Mouse (Mus musculus): ENCODE data around the gene Pex26. TPM values are rescaled to one million over a fixed set of nuclear protein-coding genes. Genes with fewer than 3 reads are reported as not detected.

The Pex26 gene
- polyA plus RNA-seq, 1 experiment from 2014 or later = 5.6 TPM

- no peak overlapping the region for H3K27ac ChIP-seq
- no peak overlapping the region for H3K4me3 ChIP-seq
- 74% methylated on average over 7 of the region's 7 CpGs for WGBS
- H3K4me1 ChIP-seq (replicated peaks) = peaks cover 26% of the 10 kb centered on the region
- ATAC-seq (replicated peaks; ENCODE audit: insufficient number of reproducible peaks, insufficient read depth, low FRiP score, low read depth) = no peak
- no peaks in the 10 kb centered on the region for H3K9me3 ChIP-seq (replicated peaks)
- no peaks in the 10 kb centered on the region for H3K36me3 ChIP-seq
- H3K4me2 ChIP-seq = no peak overlapping the region
- no peak overlapping the region for H3K9ac ChIP-seq
- H3K27me3 ChIP-seq = no peaks in the 10 kb centered on the region
Observed at GRCm38 (mm10) chr6:121167381-121167975, 16.0 kb upstream of the Pex26 start.

- Histone ChIP-seq H3K27me3 (no peaks in the 10 kb centered on the region), H3K27ac (peak overlapping the region; percentile 70), H3K4me1 (replicated peaks) (peaks cover 35% of the 10 kb centered on the region), H3K9me3 (replicated peaks) (no peaks in the 10 kb centered on the region), H3K4me3 (no peak overlapping the region), H3K4me2 (no peak overlapping the region), H3K9ac (no peak overlapping the region), H3K36me3 (no peaks in the 10 kb centered on the region)
- WGBS = 26% methylated on average over 6 of the region's 6 CpGs
- ATAC-seq (replicated peaks; ENCODE audit: insufficient number of reproducible peaks, insufficient read depth, low FRiP score, low read depth) = peak; percentile 50
Observed at GRCm38 (mm10) chr6:121171102-121171501, 12.4 kb upstream of the Pex26 start.

- no peak overlapping the region for H3K4me3 ChIP-seq
- WGBS = 19% methylated on average over 5 of the region's 5 CpGs
- peak; percentile 79 for ATAC-seq (replicated peaks; ENCODE audit: insufficient number of reproducible peaks, insufficient read depth, low FRiP score, low read depth)
- H3K4me2 ChIP-seq = peak overlapping the region; percentile 32
- no peaks in the 10 kb centered on the region for H3K36me3 ChIP-seq
- peak overlapping the region; percentile 79 for H3K27ac ChIP-seq
- no peaks in the 10 kb centered on the region for H3K9me3 ChIP-seq (replicated peaks)
- H3K4me1 ChIP-seq (replicated peaks) = peaks cover 37% of the 10 kb centered on the region
- no peaks in the 10 kb centered on the region for H3K27me3 ChIP-seq
- peak overlapping the region; percentile 25; the same call in 1 of the 2 replicates for H3K9ac ChIP-seq
Observed at GRCm38 (mm10) chr6:121173471-121173870, 10.0 kb upstream of the Pex26 start.

GRCm38 (mm10) chr6:121174761-121175160 lies 8.7 kb upstream of the Pex26 start:
- Histone ChIP-seq H3K4me1 (replicated peaks) (peaks cover 40% of the 10 kb centered on the region), H3K9me3 (replicated peaks) (no peaks in the 10 kb centered on the region), H3K4me2 (no peak overlapping the region), H3K9ac (no peak overlapping the region), H3K36me3 (no peaks in the 10 kb centered on the region), H3K4me3 (no peak overlapping the region), H3K27ac (no peak overlapping the region), H3K27me3 (no peaks in the 10 kb centered on the region)
- no peak for ATAC-seq (replicated peaks; ENCODE audit: insufficient number of reproducible peaks, insufficient read depth, low FRiP score, low read depth)
- WGBS = 94% methylated on average over 6 of the region's 6 CpGs

GRCm38 (mm10) chr6:121176011-121176730 lies 7.3 kb upstream of the Pex26 start:
- H3K9ac ChIP-seq = no peak overlapping the region
- no peak overlapping the region for H3K4me3 ChIP-seq
- WGBS = 45% methylated on average over 14 of the region's 14 CpGs
- H3K4me2 ChIP-seq = no peak overlapping the region
- no peak for ATAC-seq (replicated peaks; ENCODE audit: insufficient number of reproducible peaks, insufficient read depth, low FRiP score, low read depth)
- no peaks in the 10 kb centered on the region for H3K36me3 ChIP-seq
- peaks cover 29% of the 10 kb centered on the region for H3K4me1 ChIP-seq (replicated peaks)
- no peak overlapping the region for H3K27ac ChIP-seq
- H3K27me3 ChIP-seq = no peaks in the 10 kb centered on the region
- H3K9me3 ChIP-seq (replicated peaks) = no peaks in the 10 kb centered on the region

GRCm38 (mm10) chr6:121176731-121177098 lies 6.8 kb upstream of the Pex26 start:
- H3K4me2 ChIP-seq = no peak overlapping the region
- ATAC-seq (replicated peaks; ENCODE audit: insufficient number of reproducible peaks, insufficient read depth, low FRiP score, low read depth) = no peak
- H3K4me1 ChIP-seq (replicated peaks) = peaks cover 24% of the 10 kb centered on the region
- no peaks in the 10 kb centered on the region for H3K36me3 ChIP-seq
- no peak overlapping the region for H3K9ac ChIP-seq
- WGBS = 63% methylated on average over 4 of the region's 4 CpGs
- H3K27ac ChIP-seq = no peak overlapping the region
- H3K9me3 ChIP-seq (replicated peaks) = no peaks in the 10 kb centered on the region
- no peak overlapping the region for H3K4me3 ChIP-seq
- H3K27me3 ChIP-seq = no peaks in the 10 kb centered on the region

- H3K4me2 ChIP-seq = no peak overlapping the region
- peaks cover 23% of the 10 kb centered on the region for H3K4me1 ChIP-seq (replicated peaks)
- no peak overlapping the region for H3K27ac ChIP-seq
- no peaks in the 10 kb centered on the region for H3K9me3 ChIP-seq (replicated peaks)
- no peaks in the 10 kb centered on the region for H3K27me3 ChIP-seq
- no peak overlapping the region for H3K4me3 ChIP-seq
- ATAC-seq (replicated peaks; ENCODE audit: insufficient number of reproducible peaks, insufficient read depth, low FRiP score, low read depth) = no peak
- no peak overlapping the region for H3K9ac ChIP-seq
- H3K36me3 ChIP-seq = no peaks in the 10 kb centered on the region
- WGBS = 85% methylated on average over 7 of the region's 7 CpGs
Observed at GRCm38 (mm10) chr6:121177118-121177708, 6.3 kb upstream of the Pex26 start.

GRCm38 (mm10) chr6:121178700-121179358 lies 4.6 kb upstream of the Pex26 start:
- no peaks in the 10 kb centered on the region for H3K9me3 ChIP-seq (replicated peaks)

GRCm38 (mm10) chr6:121179846-121180245 lies 3.6 kb upstream of the Pex26 start:
- H3K4me3 ChIP-seq = no peak overlapping the region
- H3K36me3 ChIP-seq = no peaks in the 10 kb centered on the region
- WGBS = 65% methylated on average over 7 of the region's 7 CpGs
- no peaks in the 10 kb centered on the region for H3K9me3 ChIP-seq (replicated peaks)
- no peaks in the 10 kb centered on the region for H3K27me3 ChIP-seq
- H3K4me1 ChIP-seq (replicated peaks) = peaks cover 20% of the 10 kb centered on the region
- no peak overlapping the region for H3K4me2 ChIP-seq
- ATAC-seq (replicated peaks; ENCODE audit: insufficient number of reproducible peaks, insufficient read depth, low FRiP score, low read depth) = no peak
- no peak overlapping the region for H3K27ac ChIP-seq
- H3K9ac ChIP-seq = no peak overlapping the region

More at GRCm38 (mm10) chr6:121178700-121179358, 4.6 kb upstream of the Pex26 start:
- H3K9ac ChIP-seq = no peak overlapping the region
- no peak overlapping the region for H3K4me2 ChIP-seq
- no peak overlapping the region for H3K4me3 ChIP-seq
- 51% methylated on average over 7 of the region's 7 CpGs for WGBS
- ATAC-seq (replicated peaks; ENCODE audit: insufficient number of reproducible peaks, insufficient read depth, low FRiP score, low read depth) = no peak
- H3K36me3 ChIP-seq = no peaks in the 10 kb centered on the region
- peaks cover 14% of the 10 kb centered on the region for H3K4me1 ChIP-seq (replicated peaks)
- 0 out of 2 replicates have a peak overlapping the region, but pooled peaks have one; percentile 8 for H3K27ac ChIP-seq
- no peaks in the 10 kb centered on the region for H3K27me3 ChIP-seq

- peak overlapping the region; percentile 69 for H3K4me3 ChIP-seq
- 2% methylated on average over 35 of the region's 35 CpGs for WGBS
- H3K4me1 ChIP-seq (replicated peaks) = peaks cover 14% of the 10 kb centered on the region
Observed at GRCm38 (mm10) chr6:121184198-121185140, 1.0 kb downstream of the Pex26 start.

More at GRCm38 (mm10) chr6:121184198-121185140, 1.0 kb downstream of the Pex26 start:
- H3K4me2 ChIP-seq = peak overlapping the region; percentile 94
- peak; percentile 72 for ATAC-seq (replicated peaks; ENCODE audit: insufficient number of reproducible peaks, insufficient read depth, low FRiP score, low read depth)
- peak overlapping the region; percentile 60 for H3K27ac ChIP-seq
- H3K9me3 ChIP-seq (replicated peaks) = no peaks in the 10 kb centered on the region
- H3K36me3 ChIP-seq = peaks cover 14% of the 10 kb centered on the region; the same call in 1 of the 2 replicates
- H3K27me3 ChIP-seq = no peaks in the 10 kb centered on the region
- H3K9ac ChIP-seq = peak overlapping the region; percentile 63

Measured in heart, embryonic 15.5 days (tissue).